Mouse (Mus musculus): Measurements from ENCODE around the gene Pkn3.
"Not testable (repeated sequence)": the region's sequence is repeated elsewhere in the genome, so short reads cannot be mapped to it uniquely, and the experiment has no call there.

The Pkn3 gene

GRCm38 (mm10) chr2:30077502-30078348, at the start of gene Pkn3:
Gene Pkn3 (plus strand): TSS chr2:30077684.
- DNase-seq (ENCODE audit: low read depth, low spot score): peak; percentile 95

GRCm38 (mm10) chr2:30032244-30032846, 45.1 kb upstream of the Pkn3 start:
- peak; percentile 74 for DNase-seq (ENCODE audit: low read depth, low spot score)

- no peak for DNase-seq (ENCODE audit: low read depth, low spot score)
Observed at GRCm38 (mm10) chr2:30032957-30033356, 44.5 kb upstream of the Pkn3 start.

- DNase-seq (ENCODE audit: low read depth, low spot score): no peak
Observed at GRCm38 (mm10) chr2:30037762-30038161, 39.7 kb upstream of the Pkn3 start.

GRCm38 (mm10) chr2:30038370-30038769, 39.1 kb upstream of the Pkn3 start:
- DNase-seq (ENCODE audit: low read depth, low spot score): no peak

- DNase-seq (ENCODE audit: low read depth, low spot score): no peak
Observed at GRCm38 (mm10) chr2:30039687-30040086, 37.8 kb upstream of the Pkn3 start.

GRCm38 (mm10) chr2:30042445-30042844, 35.0 kb upstream of the Pkn3 start:
- DNase-seq (ENCODE audit: low read depth, low spot score): peak; percentile 96

GRCm38 (mm10) chr2:30044550-30044949, 32.9 kb upstream of the Pkn3 start:
- peak; percentile 55 for DNase-seq (ENCODE audit: low read depth, low spot score)

GRCm38 (mm10) chr2:30047127-30047526, 30.4 kb upstream of the Pkn3 start:
- no peak for DNase-seq (ENCODE audit: low read depth, low spot score)

- peak; percentile 62 for DNase-seq (ENCODE audit: low read depth, low spot score)
Observed at GRCm38 (mm10) chr2:30048101-30048501, 29.4 kb upstream of the Pkn3 start.

- peak; percentile 99 for DNase-seq (ENCODE audit: low read depth, low spot score)
Observed at GRCm38 (mm10) chr2:30048699-30049388, 28.6 kb upstream of the Pkn3 start, which contains the start of gene Wdr34. Gene Wdr34 (minus strand): TSS chr2:30048881.

GRCm38 (mm10) chr2:30049831-30050230, 27.7 kb upstream of the Pkn3 start:
- no peak for DNase-seq (ENCODE audit: low read depth, low spot score)

GRCm38 (mm10) chr2:30051992-30052761, 25.3 kb upstream of the Pkn3 start:
- peak; percentile 66 for DNase-seq (ENCODE audit: low read depth, low spot score)

GRCm38 (mm10) chr2:30055310-30055709, 22.2 kb upstream of the Pkn3 start:
- DNase-seq (ENCODE audit: low read depth, low spot score): not testable (repeated sequence)

GRCm38 (mm10) chr2:30056736-30057135, 20.7 kb upstream of the Pkn3 start:
- no peak for DNase-seq (ENCODE audit: low read depth, low spot score)

GRCm38 (mm10) chr2:30057223-30057904, 20.1 kb upstream of the Pkn3 start, which contains the start of gene Set:
Gene Set (plus strand): TSS chr2:30057378.
- DNase-seq (ENCODE audit: low read depth, low spot score): peak; percentile 93

GRCm38 (mm10) chr2:30058418-30058817, 19.1 kb upstream of the Pkn3 start:
- peak; percentile 82 for DNase-seq (ENCODE audit: low read depth, low spot score)

- DNase-seq (ENCODE audit: low read depth, low spot score): peak; percentile 99
Observed at GRCm38 (mm10) chr2:30061215-30062166, 16.0 kb upstream of the Pkn3 start.

GRCm38 (mm10) chr2:30062249-30063093, 15.0 kb upstream of the Pkn3 start:
- DNase-seq (ENCODE audit: low read depth, low spot score): peak; percentile 87
